Mouse (Mus musculus): Measurements from ENCODE around the gene Tmem201.

GRCm38 (mm10) chr4:149739478-149739877 lies 1.6 kb upstream of the Tmem201 start:
- no peak for TF ChIP-seq POLR2A (IDR thresholded peaks at IDR 0.05; ENCODE audit: borderline replicate concordance, extremely low read depth, insufficient read depth, insufficient read length, poor library complexity, severe bottlenecking)
- TF ChIP-seq CTCF (IDR thresholded peaks at IDR 0.05; ENCODE audit: borderline replicate concordance, extremely low read depth, insufficient read depth, insufficient read length): no peak
